Mouse (Mus musculus): ENCODE results near the gene Bckdhb.

GRCm38 (mm10) chr9:83975811-83976210, 50.9 kb downstream of the Bckdhb start:
- TF ChIP-seq E2F4 (IDR thresholded peaks at IDR 0.05; ENCODE audit: insufficient replicate concordance, low read depth, low read length): no peak
- no peak for TF ChIP-seq SMC3 (IDR thresholded peaks at IDR 0.05; ENCODE audit: low read depth, low read length)
- TF ChIP-seq POLR2AphosphoS2 (IDR thresholded peaks at IDR 0.05; ENCODE audit: low read depth, low read length): no peak
- no peak for TF ChIP-seq TBP (conservative IDR thresholded peaks at IDR 0.05; ENCODE audit: low read depth, low read length)
- no peak for TF ChIP-seq ZKSCAN1 (IDR thresholded peaks at IDR 0.05; ENCODE audit: borderline replicate concordance, low read depth, low read length)
- TF ChIP-seq CHD2 (IDR thresholded peaks at IDR 0.05; ENCODE audit: low read length): no peak
